Mouse (Mus musculus) olfactory bulb, adult 2 months (tissue): ENCODE measurements around the gene Naaladl2.

Experiments used
- CTCF ChIP-seq: fragments of 200-500 bp; IDR thresholded peaks from 2 replicates; pipeline ENCODE4 v1.5.1; 2012; ENCODE audit warnings: low read depth, mild to moderate bottlenecking, low read length, moderate library complexity; ENCODE audit not compliant: insufficient read depth
- POLR2A ChIP-seq: fragments of 200-500 bp; IDR thresholded peaks from 2 replicates; pipeline ENCODE4 v1.6.1; 2012; ENCODE audit warnings: mild to moderate bottlenecking, low read depth, low read length, moderate library complexity; ENCODE audit not compliant: insufficient read depth

- TF ChIP-seq POLR2A (no peak), CTCF (no peak)
These were observed 151.5 kb downstream of the Naaladl2 start for GRCm38 (mm10) chr3:24992577-24992976.
